Mouse (Mus musculus): ENCODE measurements around the gene Sema4g.
A peak's percentile ranks its signal among the peaks of the same experiment; 100 is the strongest.
"Not testable (repeated sequence)": the region's sequence is repeated elsewhere in the genome, so short reads cannot be mapped to it uniquely, and the experiment has no call there.

Sema4g gene

DNA sequence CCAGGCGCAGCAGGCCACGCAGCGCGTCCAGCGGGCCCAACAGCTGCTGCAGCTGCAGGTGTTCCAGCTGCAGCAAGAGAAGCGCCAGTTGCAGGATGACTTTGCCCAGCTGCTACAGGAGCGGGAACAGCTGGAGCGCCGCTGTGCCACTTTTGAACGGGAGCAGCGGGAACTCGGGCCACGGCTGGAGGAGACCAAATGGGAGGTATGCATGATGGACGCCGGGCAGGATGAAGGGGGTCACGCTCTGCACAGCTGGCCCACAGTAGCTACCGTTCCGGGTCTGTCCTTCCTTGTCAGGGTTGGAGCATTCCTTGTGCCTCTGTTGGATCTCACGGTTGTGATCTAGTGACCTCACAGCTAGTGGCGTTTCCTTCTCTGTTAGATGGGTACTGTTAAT, 35.9 kb downstream of the Sema4g start:
- no peak for DNase-seq (ENCODE audit: extremely low spot score)

DNA sequence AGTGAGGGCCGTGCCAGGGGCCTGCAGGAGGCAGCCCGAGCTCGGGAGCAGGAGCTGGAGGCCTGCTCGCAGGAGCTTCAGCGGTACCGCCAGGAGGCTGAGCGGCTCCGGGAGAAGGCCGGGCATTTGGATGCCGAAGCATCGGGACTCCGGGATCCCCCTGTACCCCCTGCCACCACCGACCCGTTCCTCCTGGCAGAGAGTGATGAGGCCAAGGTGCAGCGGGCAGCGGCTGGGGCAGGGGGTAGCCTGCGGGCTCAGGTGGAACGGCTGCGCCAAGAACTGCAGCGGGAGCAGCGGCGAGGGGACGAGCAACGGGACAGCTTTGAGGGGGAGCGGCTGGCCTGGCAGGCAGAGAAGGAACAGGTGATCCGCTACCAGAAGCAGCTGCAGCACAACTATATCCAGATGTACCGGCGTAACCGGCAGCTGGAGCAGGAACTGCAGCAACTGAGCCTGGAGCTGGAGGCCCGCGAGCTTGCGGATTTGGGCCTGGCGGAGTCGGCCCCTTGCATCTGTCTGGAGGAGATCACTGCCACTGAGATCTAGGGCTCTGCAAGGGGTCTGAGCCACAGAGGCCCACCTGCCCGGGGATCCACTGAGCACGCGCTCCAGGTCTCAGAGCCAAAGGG, 37.2 kb downstream of the Sema4g start:
- no peak for DNase-seq (ENCODE audit: extremely low spot score)

DNA sequence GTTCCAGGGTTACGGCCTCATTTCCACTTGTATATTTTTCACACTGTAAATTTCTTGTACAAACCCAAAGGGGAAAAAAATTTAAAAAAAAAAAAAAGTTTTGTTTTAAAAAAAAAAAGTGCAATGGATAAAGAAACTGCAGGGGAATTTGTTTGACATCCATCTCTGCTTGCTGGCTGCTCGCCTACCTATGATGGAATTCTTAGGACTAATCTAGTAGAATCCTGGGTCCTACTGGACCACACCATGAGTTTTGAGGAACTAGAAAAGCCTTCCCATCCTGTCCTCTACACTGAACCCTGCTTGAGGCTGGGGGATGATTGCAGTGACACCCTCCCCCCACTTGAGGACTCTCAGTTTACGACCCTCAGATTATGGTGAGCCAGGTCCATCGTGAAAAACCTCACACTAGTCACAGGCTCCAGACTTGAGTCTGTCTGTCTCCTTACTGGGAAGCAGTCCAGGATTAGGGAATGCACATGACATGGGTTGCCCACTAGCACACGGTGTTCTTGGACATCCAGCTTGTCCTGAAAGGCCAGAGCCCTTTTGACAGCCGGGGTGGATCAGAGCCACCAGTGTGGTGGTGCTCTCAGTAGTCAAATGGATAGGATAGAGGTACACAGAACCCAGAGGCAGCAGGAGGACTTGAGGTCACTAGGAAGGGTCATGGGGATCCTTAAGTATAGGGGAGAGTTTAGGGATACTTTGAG, 38.2 kb downstream of the Sema4g start:
- no peak for DNase-seq (ENCODE audit: extremely low spot score)

DNA sequence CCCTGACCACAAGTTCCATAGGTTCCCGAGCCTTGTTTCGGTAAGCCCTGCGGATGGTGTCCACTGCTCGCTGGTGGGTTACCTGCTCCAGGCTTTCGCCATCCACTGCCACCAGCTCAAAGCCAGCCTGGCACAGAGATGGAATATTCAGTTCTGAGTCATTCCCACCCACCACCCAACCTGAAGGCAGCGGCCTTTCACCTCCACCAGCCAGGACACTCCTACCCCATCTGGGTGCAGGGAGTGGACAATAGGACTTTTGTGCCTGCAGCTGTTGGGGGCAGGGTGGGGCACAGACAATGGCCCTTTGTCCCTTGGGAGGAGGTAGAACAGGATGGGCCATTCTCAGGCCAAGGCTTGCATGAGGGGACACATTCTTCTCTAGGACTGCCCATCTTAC, 38.9 kb downstream of the Sema4g start:
- peak; percentile 37 for DNase-seq (ENCODE audit: extremely low spot score)

DNA sequence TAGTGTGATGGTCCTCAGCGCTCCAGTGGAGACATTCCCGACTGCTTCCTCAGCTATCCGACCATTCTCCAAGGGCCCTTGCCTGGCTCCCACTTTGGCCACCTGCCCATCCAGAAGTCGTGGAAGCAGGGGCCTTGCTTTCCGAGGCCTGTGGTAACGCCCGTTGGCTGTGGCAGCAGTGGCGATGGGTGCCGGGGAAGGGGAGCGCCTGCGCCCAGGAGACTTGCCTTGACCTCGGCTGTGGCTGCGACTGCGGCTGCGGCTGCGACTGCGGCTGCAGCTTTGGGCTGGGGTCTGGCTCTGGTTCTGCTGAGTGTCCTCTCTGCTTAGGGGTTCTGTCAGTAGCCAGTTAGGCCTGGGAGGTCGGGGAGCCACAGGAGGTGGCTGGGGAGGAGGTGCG, 39.8 kb downstream of the Sema4g start:
- no peak for DNase-seq (ENCODE audit: extremely low spot score)

DNA sequence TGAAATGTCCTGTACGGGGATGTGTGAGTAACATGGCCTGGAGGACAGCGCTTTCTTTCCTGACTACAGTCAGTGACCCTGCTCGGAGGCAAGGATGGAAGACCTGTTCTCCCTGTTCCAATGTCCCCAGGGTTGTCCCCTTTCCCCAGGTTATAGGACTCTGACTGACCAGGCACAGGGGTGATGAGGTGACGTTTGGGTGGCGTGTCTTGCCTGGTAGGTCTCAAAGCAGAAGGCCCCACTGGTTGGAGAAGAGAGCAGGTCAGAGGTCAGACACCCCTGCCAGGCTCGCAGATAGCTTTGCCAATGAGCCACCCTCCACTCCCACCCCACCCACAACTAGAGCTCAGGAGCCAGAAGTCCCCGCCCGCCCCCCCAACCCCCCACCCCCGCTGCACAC, 40.7 kb downstream of the Sema4g start:
- DNase-seq (ENCODE audit: extremely low spot score), result no peak

DNA sequence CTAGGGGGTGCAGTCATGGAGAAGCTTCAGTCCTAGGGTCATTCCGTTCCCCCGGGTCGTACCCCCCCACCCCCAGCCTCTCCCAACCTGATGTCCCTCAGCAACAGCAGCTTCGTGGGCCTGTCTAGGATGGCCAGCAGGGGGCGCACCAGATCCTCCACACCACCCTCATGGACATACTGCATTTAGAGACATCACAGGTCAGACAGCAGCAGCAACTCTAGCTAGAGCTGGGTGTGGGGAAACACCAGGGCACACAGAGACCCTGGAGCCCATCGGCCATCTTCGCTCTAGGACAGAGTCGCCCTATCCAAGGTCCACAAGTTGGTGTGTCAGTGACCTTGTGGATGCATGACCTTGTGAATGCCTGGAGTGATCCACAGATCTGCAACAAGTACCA, 41.2 kb downstream of the Sema4g start:
- peak; percentile 64 for DNase-seq (ENCODE audit: extremely low spot score)

DNA sequence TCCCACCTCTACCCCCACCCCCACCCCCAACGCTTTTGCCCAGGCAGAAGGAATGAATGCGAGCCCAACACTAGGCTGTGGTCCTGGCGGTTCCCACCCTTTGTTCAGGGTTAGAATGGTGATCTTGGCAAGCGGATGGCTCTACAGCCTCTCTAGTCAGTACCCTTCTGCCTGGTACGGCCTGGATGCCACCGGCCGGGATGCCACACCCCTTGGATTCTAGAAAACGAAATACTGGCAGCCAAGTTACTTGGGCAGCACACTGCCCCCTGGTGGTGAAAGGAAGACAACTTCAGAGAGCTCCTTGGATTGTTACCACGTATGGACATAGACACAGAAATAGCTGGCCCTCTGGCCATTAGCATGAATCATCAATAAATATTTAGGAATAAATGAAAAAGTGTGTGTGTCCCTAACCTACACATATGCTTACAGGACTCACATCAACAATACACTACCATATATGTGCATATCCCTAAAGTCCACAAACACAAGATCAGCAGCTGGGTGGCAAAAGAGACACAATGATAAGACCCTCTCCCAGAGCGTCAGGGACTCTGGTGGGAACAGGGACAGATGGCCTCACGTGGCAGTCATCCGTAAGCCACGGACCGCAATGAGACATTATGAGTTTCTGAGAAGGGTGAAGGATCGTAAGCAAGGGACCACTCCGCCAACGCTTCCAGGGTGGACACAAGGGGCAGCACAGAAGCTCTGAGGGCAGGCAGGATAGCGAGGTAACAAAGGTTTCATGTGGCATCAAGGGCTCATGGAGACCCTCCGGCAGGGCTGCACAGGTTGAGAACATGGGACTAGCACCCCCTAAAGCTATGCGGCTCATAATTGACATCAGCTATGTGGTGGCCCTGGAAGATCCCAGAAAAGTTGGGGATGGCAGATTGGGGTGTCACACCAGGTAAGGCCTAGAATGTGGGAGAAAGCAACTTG, 42.1 kb downstream of the Sema4g start:
- peak; percentile 77 for DNase-seq (ENCODE audit: extremely low spot score)

DNA sequence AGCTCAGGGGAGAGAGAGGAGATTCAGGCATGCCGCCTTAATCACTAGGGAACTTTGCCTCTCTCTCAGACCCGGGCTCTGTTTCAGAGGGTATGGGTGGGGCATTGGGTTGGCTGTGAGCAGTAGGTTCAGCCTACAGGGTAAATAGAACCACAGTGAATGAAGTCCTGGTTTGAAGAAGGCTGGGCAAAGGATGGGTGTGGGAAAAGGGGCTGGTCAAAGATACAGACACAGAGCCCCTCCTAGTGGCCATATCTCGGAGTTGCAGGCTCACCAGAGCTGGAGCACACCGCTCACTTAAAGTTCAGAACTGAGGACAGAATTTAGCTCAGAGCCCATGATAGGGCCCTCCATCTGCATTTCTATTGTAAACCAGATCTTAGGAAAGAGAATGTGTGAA, 42.9 kb downstream of the Sema4g start:
- peak; percentile 76 for DNase-seq (ENCODE audit: extremely low spot score)

DNA sequence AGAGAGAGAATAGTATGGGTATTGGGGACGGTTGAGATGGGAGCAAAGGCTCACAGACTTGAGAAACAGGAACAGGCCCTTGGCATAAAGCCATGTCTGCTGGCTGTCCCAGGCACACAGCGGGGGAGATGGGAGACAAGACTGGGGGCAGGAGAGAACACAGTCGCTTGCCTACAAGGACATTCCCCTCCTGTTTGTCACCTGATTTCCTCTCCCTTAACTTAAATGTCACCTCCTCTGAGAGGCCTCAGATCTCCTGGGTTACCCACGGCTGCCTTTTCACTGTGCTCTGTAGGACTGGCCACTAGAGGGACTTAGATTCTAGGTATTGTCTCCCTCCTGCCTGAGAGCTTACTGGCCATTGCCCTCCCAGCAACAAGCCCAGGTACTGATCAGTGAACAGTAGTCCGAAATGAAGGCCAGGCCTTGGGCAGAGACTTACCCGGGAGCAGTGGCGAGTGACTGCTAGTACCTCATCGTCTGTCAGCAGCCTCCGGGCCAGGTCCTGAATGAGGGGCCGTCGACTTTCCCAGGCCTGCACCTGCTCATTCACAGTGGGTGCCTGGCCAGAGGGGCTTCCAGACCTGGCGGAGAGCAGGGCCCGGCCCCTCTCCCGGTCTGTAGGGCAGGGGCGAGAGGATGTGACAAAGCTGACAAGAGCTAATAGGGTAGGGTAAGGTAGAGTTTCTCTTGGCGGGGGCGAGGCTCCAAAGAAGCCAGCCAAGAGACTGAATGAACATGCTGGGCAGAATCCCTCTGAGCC, 43.9 kb downstream of the Sema4g start:
- no peak for DNase-seq (ENCODE audit: extremely low spot score)

DNA sequence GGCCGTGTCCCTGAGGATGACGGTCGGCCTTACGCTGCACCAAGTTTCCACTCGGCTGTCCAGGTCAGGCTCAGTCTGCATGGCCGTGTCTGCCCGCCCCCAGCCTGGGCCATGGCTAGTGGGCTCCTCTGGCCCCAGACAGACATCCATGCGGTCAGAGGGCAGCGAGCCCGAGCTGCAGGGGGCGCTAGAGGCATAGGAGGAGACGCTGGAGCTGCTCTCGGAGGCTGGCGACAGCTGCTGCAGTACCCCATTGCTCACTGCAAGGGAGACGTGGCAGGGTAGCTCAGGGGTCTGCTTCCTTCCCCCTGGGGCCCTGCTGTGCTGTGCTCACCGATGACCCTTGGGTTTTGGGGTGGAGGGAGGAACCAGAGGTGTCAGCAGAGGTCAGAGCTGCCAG, 48.0 kb downstream of the Sema4g start:
- DNase-seq (ENCODE audit: extremely low spot score), result peak; percentile 59

DNA sequence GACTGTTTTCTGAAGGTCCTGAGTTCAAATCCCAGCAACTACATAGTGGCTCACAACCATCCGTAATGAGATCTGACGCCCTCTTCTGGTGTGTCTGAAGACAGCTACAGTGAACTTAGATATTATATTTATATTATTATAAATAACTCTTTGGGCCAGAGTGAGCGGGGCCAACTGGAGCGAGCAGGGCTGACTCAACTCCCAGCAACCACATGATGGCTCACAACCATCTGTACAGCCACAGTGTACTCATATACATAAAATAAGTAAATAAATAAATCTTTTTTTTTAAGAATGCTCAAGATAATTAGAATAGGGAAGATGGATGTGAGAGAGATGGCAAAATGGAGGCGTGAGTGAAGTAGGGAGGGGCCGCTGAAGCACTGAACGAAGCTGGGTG, 49.3 kb downstream of the Sema4g start:
- not testable (repeated sequence) for DNase-seq (ENCODE audit: extremely low spot score)

DNA sequence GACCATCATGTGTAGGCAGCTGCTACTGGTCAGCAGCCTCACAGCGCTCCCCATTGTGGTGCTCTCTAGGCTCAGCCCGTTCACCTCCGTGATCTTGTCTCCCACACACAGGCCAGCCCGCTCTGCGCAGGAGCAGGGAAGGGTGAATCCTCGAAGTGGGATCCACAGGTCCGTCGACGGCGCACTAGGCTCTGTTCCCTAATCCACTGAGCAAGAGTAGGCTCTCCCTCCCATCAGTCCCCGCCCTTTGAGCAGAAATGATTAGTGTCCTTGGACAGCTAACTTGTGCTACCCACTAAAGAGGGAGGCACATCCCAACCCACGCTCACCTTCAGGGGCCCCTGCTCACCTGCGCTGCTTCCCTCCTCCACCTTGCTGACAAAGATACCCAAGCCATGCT, 51.3 kb downstream of the Sema4g start:
- no peak for DNase-seq (ENCODE audit: extremely low spot score)

DNA sequence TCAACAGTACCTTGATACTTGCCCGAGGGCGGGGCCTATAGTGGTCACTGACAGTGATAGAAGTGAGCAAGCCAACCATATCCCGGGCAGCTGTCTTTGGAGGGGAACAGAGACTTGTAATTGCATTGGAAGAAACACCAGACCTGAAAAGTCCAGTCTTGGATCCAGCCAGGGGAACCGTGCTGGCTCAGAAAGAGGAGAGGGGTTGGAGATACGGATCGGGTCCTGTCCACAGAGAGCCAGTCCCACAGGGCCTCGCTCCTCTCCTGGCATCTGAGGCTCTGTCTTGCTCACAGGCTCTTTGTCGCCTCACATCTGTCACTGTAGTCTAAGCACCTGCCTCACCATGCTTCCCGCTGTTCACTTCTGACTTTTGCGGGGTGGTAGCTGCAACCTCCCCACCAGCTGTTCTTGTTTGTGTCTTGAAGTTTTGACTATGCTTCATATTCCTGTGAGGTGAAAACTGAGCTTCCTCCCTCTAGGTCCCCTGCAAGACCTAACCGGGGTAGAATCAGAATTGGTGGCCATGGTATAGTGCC, 55.6 kb downstream of the Sema4g start:
- DNase-seq (ENCODE audit: extremely low spot score), result no peak

DNA sequence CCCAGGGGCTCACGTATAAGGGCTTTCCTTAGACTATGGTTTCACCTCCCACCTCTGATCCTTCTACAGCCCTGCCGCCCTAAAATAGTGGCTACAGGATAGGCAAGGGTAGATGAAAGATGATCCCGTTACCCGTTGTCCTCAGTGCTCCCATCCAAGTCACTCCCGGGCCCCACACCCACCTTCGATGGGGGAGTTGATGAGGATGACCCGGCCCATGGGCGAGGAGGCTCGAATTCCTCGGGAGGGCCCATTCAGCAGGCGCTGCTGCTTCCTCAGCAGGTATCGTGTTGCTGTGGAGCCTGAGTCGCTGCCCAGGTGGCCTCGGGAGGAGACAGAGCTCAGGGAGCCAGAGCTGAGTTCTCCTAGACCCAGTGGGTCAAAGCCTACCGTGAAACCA, 56.3 kb downstream of the Sema4g start:
- DNase-seq (ENCODE audit: extremely low spot score), result no peak

DNA sequence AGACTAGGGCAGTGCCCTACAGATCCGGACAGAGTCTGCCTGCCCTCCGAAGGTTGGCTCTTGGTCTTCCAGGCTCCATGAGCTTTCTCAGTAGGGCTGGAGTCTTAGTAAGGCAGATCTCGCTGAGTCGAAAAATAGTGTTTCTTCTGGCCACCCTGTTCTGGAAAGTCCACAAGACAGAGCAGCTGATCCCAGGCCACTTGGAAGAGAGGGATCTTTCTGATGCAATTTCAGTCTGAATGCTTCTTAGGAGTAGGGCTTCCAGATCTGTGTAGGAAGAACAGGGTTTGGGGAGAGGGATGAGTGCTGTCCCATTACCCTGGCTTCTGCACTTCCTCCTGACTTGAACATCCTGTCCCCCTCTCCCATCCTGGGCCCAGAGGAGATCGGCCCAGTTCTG, 56.8 kb downstream of the Sema4g start, which contains the start of gene Pdzd7:
Pdzd7 (minus strand) TSS at position 67 of the 400 bp plus-strand sequence.
- no peak for DNase-seq (ENCODE audit: extremely low spot score)

DNA sequence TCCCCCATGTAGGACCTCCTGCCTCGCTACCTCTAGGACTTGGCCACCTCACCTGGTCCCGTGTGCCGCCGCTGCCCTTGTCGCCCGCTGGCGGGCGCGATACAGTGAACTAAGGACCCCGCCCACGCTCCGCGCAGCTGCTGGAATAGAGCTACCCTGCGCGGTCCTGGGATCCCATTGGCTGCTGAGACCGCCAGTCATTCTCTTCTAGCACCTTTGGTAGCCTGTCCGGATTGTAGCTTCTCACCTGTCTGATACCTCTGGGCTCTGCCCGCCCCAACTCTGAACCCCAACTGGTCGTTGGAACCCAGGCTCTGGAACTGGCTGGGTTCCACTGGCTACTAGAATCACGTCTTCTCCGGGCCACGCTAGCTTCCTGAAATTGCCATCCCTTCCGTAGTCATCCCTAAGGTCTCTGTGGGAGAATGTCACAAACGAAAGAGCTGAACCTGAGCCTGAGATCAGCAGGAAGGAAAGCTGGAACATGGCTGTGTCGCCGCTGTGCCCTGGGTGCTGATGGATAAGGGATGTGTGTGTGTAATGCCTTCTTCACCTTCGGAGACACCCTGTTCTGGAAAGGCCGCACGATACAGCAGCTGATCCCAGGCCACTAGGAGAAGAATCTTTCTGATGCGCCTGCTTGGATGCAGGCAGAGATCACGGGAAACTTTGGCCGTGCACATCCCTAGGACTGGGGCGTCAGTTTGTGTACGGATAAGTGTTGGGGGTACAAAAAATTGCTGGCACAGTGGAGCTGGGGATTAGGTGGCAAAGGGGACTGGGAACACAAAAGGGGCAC, 57.8 kb downstream of the Sema4g start:
- peak; percentile 64 for DNase-seq (ENCODE audit: extremely low spot score)

DNA sequence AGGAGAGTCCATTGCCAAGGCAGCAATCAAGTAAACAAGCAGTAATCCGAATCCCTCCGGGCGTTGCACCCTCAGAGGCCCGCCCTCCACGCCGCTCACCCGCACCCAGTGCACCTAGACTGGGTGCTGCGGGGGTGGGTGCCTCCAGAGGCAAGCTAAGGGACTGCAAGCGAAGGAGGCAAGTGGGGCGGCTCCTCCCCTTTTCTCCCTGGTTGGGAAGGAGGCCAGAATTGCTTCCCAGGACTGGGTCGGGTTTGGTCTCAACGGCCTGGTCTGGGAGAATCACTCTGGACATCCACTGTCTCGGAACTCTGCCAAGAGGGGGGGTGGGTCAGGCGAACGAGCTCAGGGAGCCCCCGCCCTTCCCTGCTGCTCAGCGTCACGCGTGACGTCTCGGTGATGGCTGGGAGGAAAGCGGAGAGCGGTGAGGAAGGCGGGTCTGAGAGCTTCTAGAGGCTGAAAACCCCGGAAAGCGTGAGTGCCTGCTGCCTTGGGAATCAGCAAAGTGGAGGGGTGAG, 58.6 kb downstream of the Sema4g start, which contains the start of gene Sfxn3:
Sfxn3 (plus strand) TSS at position 87 of the 518 bp plus-strand sequence.
- peak; percentile 82 for DNase-seq (ENCODE audit: extremely low spot score)

DNA sequence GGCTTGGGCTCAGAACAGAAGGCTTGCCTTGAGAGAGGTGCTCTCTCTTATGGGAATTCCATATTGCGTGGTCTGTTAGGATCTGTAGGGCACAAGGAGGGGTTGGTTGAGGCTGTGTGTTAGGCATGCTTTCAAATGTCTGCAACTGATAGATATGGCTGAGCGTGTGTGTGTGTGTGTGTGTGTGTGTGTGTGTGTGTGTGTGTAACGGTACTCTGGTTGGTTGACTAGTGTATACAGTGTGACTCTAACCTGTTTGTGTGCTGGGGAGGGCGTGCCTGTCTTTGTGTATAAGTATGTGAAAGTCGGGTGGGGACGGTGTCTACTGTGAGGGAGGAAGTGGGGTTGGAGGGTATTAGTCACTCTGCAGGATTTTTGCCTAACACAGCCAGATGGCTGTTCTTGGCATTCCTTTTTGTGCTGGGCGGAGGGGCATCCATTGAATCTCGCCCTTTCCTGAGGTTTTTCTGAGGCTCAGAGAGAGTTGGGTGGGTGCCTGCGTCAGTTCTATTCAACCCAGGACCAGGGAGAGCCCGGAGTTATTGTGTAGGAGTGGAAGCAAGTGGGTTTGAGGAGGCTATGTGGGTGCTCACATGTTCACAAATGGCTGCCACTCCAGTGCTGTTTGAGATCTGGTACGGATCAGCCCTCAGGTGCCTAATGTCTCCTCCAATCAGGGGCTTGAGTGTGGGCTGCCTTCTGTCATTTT, 59.2 kb downstream of the Sema4g start:
- no peak for DNase-seq (ENCODE audit: extremely low spot score)

Data from embryo, embryonic 9.5 days (tissue).